25 mouse cellular contexts compared by ENCODE assay signal in genomic region chr2:78925807-78926206, GRCm38 (mm10).
"Had no signal": no experiment of that assay in that cellular context is flagged by ENCODE, and none has a peak within 500 bp of the region (broad histone marks: within the 10 kb centered on the region; RNA-seq: fewer than 3 reads in every experiment).

No protein-coding gene starts in this region.

- H3K4me1 ChIP-seq: hindbrain, embryonic 10.5 days; intestine, embryonic 15.5 days; limb, embryonic 10.5 days had no signal

- DNase-seq: gastrocnemius, postnatal 14 days; gastrocnemius, postnatal 36 days; heart, adult 18-20 months; heart, postnatal 10 days; heart, postnatal 4 days; kidney, adult 18-20 months; kidney, adult 8-10 months; kidney, postnatal 10 days; kidney, postnatal 25 days; kidney, postnatal 4 days; liver; liver, embryonic 13.5 days had no signal

- H3K4me3 ChIP-seq: heart, embryonic 10.5 days; heart, embryonic 12.5 days; hindbrain, embryonic 10.5 days; hindbrain, embryonic 12.5 days; intestine, embryonic 15.5 days; layer of hippocampus, adult 2 months; limb, embryonic 10.5 days; limb, embryonic 12.5 days; liver, embryonic 13.5 days had no signal

- H3K27me3 ChIP-seq: heart, embryonic 12.5 days; hindbrain, embryonic 12.5 days; intestine, embryonic 15.5 days; limb, embryonic 12.5 days; liver, embryonic 13.5 days had no signal

- H3K27ac ChIP-seq: heart, embryonic 10.5 days; hindbrain, embryonic 10.5 days; hindbrain, embryonic 12.5 days; hindbrain, embryonic 14.5 days; intestine, embryonic 15.5 days; layer of hippocampus, adult 2 months; limb, embryonic 10.5 days; limb, embryonic 12.5 days; liver, embryonic 13.5 days had no signal

- H3K36me3 ChIP-seq: heart, embryonic 10.5 days; intestine, embryonic 15.5 days had no signal

- ATAC-seq: hindbrain, embryonic 16.5 days; inflammation-experienced regulatory T-cells, adult 6 months; intestine, embryonic 15.5 days; intestine, postnatal 0 days had no signal

- H3K9me3 ChIP-seq: heart, embryonic 10.5 days; heart, embryonic 12.5 days; hindbrain, embryonic 10.5 days; hindbrain, embryonic 12.5 days; intestine, embryonic 15.5 days; limb, embryonic 10.5 days; limb, embryonic 12.5 days; liver, embryonic 13.5 days had no signal

- H3K4me2 ChIP-seq: heart, embryonic 12.5 days; hindbrain, embryonic 12.5 days; hindbrain, embryonic 14.5 days; intestine, embryonic 15.5 days; limb, embryonic 12.5 days; liver, embryonic 11.5 days; liver, embryonic 13.5 days had no signal

- H3K9ac ChIP-seq: heart, embryonic 12.5 days; hindbrain, embryonic 12.5 days; hindbrain, embryonic 14.5 days; intestine, embryonic 15.5 days; limb, embryonic 12.5 days; liver, embryonic 13.5 days had no signal
